Mouse (Mus musculus) heart, adult 18-20 months (tissue): ENCODE results near the gene Trap1. TPM values are rescaled to one million over a fixed set of nuclear protein-coding genes. Genes with fewer than 3 reads are reported as not detected.
A peak's percentile ranks its signal among the peaks of the same experiment; 100 is the strongest.
"Not testable (repeated sequence)": the region's sequence is repeated elsewhere in the genome, so short reads cannot be mapped to it uniquely, and the experiment has no call there.

Source experiments
- DNase-seq, 2 experiments: peaks; one replicate each; pipeline ENCODE4 v3.0.0; 2021 to 2022; ENCODE audit warnings: mixed read lengths in 1 of 2
- long read RNA-seq, 2 experiments: library from polyadenylated mRNA; stranded (forward); transcript quantifications; one replicate each; pipeline ENCODE4 v2.0.0; 2021
- total RNA-seq, 2 experiments: library from RNA; stranded (reverse); gene quantifications; 2 replicates each; pipeline ENCODE4 v1.2.3; 2021

Trap1 gene
- 100 to 1,000 TPM; 144 to 155 TPM for total RNA-seq
- long read RNA-seq, experiment 1, transcript Trap1-201 (18 exons, 2,320 nt): major isoform, 139 of 153 reads
- long read RNA-seq, experiment 1, partial matches to known transcripts: 11 of 153 reads
- long read RNA-seq, experiment 1, other reads (novel, unspliced or antisense): 3 of 153 reads
- long read RNA-seq, experiment 2, transcript Trap1-201 (18 exons, 2,320 nt): major isoform, 56 of 73 reads
- long read RNA-seq, experiment 2, partial matches to known transcripts: 5 of 73 reads
- long read RNA-seq, experiment 2, other reads (novel, unspliced or antisense): 12 of 73 reads

DNA sequence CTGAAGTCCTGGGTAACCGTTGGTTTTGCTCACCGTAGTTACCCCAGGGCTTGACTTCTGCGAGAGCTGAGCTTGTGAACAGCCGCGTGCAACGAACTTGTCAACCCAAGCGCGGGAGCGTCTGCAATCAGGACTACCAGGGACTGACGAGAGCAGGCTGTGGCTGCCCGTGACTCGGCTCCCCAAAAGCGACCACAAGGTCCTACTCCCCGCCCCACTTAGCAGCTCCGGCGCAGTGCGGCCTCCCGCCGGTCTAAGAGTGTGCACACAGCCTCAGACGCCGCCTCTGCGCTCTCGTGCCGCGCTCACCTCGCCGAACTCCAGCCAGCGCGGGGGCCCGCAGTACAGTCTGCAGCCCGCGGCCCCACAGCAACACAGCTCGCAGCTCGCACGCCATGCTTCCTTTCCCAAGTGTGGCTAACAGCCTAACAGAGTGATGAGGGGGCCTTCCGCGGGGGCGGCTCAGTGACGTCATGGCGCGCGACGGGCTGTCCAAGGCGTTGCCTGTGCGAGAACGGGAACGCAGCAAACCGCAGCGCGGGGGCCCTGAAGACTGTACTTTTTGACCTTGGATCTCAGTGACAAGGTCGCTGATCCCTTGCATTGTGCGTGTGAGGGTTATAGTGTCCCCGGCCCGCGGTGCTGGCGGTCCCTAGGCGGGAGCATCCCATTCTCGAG, at the start of gene Trap1:
Gene Trap1, minus strand, starts transcription at position 444 of the 678 bp plus-strand sequence.
- peak; percentile 94 to 98 for DNase-seq

GRCm38 (mm10) chr16:4117072-4117471, 39.4 kb upstream of the Trap1 start:
- DNase-seq: peak in 1 of 2 experiments; percentile 14

DNA sequence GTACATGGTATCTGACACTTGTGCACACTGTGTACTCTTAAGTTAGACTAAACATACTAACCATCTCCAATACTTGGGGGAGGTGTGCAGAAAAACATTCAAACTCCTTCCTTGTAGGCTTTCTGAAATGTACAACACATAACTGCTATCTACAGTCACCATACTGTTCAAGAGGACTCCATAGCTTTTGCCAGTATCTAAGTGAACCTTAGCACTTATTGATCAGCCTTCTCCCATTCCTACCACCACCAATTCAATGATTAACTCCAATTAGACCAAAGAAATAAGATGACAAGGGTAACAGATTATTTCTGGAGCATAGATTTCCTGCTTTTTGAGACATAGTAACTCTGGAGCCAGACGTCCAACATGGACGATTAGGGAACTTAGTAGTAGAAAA, 22.7 kb upstream of the Trap1 start:
- no peak for DNase-seq

- DNase-seq: no peak
Observed at GRCm38 (mm10) chr16:4097521-4097920, 19.9 kb upstream of the Trap1 start.

GRCm38 (mm10) chr16:4096898-4097297, 19.3 kb upstream of the Trap1 start:
- no peak for DNase-seq

DNA sequence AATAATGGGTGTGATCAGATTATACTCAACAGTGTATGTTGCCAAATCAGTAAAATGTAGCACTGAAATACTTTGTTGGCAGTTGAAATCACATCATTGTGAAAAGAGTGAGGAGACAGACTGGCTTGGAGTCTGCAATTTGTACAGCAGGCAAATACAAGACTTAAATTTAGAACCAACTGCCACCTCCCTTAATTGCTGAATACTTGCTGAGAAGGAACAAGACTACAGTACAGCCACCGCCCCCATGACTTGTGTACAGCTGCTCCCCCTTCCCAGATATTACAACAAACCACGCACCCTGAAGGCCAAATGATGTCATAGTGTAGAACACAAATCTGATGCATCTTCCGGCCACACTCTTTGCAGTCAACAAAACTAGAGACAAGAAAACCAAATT, 18.5 kb upstream of the Trap1 start:
- no peak for DNase-seq

DNA sequence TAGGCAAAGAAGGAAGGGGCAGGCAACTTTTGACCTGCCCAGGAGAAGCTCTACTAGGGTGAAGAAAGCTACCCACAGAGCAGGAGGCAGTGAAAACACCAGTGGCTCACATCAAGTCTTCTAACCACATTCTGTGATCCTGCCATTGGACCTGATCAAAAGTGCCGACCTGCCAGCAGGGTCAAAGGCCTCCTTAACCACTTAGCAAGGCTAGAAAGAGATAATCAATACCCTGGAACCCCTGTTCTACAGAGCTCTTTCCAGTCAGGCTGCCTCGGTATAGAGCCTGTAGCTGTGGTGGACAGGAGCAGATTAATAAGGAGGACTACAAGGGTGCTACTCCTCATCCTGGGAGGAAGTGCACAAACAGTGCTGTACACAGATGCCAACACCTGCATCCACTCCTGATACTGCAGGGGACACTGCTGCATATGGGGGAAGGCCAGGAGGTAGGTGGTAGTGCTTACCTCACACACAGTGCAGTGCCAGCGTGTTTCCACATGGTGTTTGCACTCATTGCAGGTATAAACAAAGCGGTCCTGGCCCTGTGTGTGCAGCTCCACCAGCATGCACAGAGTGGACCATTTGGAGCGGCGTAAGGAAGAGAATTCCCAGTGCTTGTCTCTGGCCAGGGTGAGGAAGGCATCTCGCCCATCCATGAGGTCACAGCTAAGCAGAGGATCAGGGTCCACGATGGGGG, 9.7 kb upstream of the Trap1 start:
- DNase-seq: no peak

DNA sequence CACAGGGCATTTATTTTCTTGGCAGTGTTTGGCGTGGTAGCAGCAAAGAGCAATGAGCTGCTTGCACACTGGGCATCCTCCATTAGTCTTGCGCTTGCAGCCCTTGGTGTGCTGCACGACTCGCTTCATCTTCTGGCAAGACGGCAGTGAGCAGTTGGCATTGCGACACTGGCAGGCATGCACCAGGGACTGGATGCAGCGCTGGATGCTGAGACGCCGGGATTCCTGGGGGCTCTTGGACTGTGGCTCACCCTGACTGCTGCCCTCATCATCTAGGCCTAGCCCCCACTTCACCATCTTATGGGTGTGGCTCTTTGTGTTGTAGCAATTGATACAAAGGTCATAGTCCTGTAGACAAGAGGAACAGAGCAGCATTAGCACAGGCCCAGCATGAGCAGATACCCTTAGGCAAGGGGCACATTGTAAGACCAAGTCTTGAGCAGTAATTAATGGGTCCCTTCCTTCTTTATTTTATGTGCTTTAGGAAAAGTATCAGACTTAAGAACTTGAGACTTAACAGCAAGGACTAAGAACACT, 8.3 kb upstream of the Trap1 start:
- no peak for DNase-seq

DNA sequence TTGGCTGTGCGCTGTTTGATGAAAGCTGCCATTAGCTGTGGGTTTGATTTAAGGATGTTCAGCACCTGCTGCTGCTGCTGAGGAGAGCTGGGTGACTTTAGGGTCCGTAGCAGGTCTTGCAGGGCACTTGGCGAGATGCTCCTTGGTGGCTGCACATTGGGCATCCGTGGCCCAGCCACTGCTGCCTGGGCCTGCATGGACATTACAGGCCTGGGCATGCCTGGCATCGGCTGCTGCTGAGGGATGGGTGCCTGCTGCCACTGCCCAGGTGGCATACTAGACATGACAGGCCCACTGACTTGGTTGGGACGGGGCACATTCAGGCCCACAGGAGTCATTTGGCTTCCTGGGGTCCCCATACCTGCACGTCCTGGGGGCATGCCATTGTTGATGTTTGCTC, 7.4 kb upstream of the Trap1 start:
- no peak for DNase-seq

GRCm38 (mm10) chr16:4080419-4080818, 2.8 kb upstream of the Trap1 start:
- not testable (repeated sequence) for DNase-seq

- DNase-seq: peak; percentile 14 to 44
Observed at GRCm38 (mm10) chr16:4079656-4080055, 2.0 kb upstream of the Trap1 start.

DNA sequence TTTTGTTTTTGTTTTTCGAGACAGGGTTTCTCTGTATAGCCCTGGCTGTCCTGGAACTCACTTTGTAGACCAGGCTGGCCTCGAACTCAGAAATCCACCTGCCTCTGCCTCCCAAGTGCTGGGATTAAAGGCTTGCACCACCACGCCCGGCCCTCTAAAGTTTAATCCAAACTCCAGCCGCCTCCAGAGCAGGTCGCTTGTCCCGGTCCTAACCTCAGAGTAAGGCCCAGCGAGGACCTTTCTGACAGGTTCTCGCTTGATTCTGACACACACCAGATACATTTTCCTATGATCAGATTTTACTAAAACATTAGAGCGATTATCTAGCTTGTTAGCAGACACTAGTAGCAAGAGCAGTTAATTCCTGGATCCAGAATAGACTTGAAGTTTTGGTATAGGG, 675 bp upstream of the Trap1 start:
- peak in 1 of 2 experiments; percentile 18 for DNase-seq

GRCm38 (mm10) chr16:4074836-4075235, 2.8 kb downstream of the Trap1 start:
- no peak for DNase-seq

DNA sequence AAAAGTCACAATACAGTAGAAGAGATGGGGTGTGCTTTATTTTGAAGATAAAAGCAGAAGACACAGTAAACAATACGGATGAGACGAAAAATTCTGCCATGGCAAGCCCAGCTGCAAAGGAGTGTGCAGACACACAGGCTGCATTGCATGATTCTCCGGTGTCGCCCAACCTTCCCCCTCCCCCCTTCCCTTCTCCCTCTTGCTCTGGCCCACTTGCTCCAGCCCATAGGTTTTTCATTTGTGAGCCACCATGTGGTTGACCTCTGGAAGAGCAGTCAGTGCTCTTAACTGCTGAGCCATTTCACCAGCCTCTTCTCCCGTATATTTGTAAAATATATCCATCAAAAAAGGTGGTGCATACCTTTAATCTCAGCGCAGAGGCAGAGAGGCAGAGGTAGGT, 3.3 kb downstream of the Trap1 start:
- no peak for DNase-seq

GRCm38 (mm10) chr16:4068588-4068987, 9.0 kb downstream of the Trap1 start:
- DNase-seq: peak; percentile 52 to 71

DNA sequence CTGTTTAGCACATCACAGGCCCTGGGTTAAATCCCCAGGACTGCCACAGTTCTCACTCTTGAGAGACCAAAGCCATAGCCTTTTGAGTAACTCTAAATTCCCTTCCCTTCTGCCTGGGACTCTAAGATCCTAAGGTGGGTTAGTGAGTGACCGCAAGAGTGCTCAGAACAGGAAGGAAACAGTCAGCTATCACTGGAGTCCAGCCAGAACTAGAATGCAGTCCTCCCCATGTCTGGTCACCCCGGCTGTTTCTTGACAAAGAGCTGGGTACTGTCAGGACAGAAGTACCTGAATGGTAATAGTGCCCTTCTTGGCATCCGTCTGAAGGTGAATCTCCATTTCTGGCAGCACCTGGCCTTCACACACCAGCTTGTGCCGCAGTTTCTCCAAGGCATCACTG, 12.7 kb downstream of the Trap1 start:
- no peak for DNase-seq

GRCm38 (mm10) chr16:4053811-4054210, 23.8 kb downstream of the Trap1 start:
- no peak for DNase-seq

GRCm38 (mm10) chr16:4052601-4053000, 25.0 kb downstream of the Trap1 start:
- no peak for DNase-seq

- no peak for DNase-seq
Observed at GRCm38 (mm10) chr16:4045524-4045923, 32.1 kb downstream of the Trap1 start.

GRCm38 (mm10) chr16:4044093-4044492, 33.5 kb downstream of the Trap1 start:
- DNase-seq: no peak

DNA sequence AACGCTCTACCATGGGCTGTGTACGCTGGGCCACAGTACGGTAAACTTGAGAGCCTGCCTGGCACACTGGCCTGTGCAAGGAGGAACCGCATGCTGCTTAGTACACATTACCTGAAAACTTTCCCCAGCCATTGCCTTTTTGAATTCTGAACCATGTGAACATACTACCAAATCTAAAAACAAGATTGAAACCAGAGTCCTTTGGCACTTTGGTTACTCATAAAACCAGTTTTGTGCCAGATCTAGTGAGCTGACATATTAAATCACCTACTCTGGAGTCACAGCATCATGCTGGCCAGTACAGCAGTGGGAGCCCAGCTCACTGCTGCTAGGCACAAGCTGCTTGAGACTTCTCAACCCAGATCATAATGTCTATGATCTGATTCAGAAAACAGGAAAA, 36.0 kb downstream of the Trap1 start:
- DNase-seq: no peak

- no peak for DNase-seq
Observed at GRCm38 (mm10) chr16:4040206-4040605, 37.4 kb downstream of the Trap1 start.

- no peak for DNase-seq
Observed at GRCm38 (mm10) chr16:4037690-4038089, 39.9 kb downstream of the Trap1 start.
